Mouse (Mus musculus) lung, postnatal 10 days (tissue): ENCODE results near the gene Trim34a.
A peak's percentile ranks its signal among the peaks of the same experiment; 100 is the strongest.
"Not testable (repeated sequence)": the region's sequence is repeated elsewhere in the genome, so short reads cannot be mapped to it uniquely, and the experiment has no call there.

Source experiments
- DNase-seq: peaks from one replicate; pipeline ENCODE4 v3.0.0; 2021

The Trim34a gene

DNA sequence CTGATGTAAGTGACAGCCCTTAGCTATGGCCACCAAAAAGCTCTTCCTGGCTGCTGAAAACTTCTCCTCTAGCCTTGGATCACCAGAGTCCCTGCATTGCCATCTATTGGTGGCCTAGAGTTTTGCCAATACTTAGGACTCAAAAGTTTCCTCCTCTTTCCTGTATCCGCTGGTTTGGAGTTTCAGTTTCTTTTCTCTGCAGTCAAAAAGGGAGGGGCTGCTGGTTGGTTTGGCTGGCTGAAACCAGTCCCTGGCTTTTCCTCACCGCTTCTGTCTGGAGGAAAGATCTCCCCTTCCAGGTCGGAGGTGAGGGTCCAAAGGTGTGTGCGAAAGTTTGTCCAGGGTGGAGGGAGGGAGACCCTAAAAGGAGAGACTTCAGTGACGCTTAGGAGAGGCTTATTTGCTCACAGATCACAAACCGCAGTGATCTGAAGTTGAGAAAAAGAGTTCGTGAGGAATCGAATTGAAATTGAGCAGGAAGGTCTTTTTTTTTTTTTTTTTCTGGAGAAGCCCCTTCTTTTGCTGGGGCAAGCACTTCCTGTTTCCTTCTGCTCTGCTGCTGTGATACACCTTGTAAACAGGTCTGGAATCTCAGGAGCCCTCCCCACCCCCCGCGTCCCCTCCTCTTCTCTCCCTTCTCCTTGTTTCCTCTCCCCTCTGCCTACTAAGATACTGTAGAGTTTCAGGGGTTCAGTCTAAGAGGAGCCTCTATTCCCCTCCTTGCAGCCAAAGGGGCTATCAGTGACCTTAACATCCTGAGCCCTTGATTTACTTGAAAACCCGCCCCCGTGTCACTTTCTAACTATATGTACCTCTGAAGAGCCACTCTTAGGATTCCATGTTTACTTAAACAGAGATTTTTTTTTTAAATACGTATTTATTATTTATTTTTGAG is at the start of gene Trim34a:
Gene Trim34a (plus strand): TSS at position 171 of the 895 bp plus-strand sequence.
- peak; percentile 83 for DNase-seq

- no peak for DNase-seq
Measured at GRCm38 (mm10) chr7:104195885-104196284, 48.4 kb upstream of the Trim34a start, which contains the start of gene Olfr649. TSS of gene Olfr649 (minus strand) at chr7:104195985.

DNA sequence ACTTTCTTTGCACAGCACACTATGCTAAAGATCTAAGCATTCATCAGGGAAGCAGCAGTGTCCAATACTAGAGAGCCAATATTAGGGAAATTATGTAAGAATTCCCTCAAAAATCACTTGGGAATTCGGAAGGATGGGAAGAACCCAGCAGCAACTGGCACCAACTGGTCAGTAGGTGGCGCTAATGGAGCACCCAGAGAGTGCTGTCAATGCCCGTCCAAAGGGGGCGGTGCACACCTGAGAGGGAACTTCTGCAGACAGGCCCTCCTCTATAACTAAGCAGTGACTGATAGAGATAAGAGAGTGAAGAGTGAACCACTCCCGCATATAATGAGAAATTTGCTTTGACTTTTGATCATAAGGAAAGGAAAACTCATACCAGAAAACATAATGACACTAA is 44.4 kb upstream of the Trim34a start:
- peak; percentile 81 for DNase-seq

DNA sequence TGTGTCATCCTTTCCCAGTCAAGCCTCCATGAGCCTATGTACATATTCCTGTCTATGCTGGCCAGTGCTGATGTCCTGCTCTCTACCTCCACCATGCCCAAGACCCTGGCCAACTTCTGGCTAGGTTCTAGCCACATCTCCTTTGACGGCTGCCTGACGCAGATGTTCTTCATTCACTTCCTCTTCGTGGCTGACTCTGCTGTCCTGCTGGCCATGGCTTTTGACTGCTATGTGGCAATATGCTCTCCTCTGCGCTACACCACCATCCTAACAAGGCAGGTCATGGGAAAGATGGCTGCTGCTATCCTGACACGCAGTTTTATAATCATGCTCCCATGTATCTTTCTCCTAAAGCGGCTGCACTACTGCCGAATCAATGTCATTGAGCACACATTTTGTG is 38.1 kb upstream of the Trim34a start:
- no peak for DNase-seq

- no peak for DNase-seq
Measured at GRCm38 (mm10) chr7:104216011-104216535, 28.2 kb upstream of the Trim34a start.

GRCm38 (mm10) chr7:104217881-104218280 is 26.4 kb upstream of the Trim34a start:
- no peak for DNase-seq

GRCm38 (mm10) chr7:104218701-104219569 is 25.3 kb upstream of the Trim34a start, which contains the start of gene Trim6:
TSS of gene Trim6 (plus strand) at chr7:104218793.
- DNase-seq: peak; percentile 90

GRCm38 (mm10) chr7:104231203-104231602 is 13.1 kb upstream of the Trim34a start:
- peak; percentile 41 for DNase-seq

GRCm38 (mm10) chr7:104240857-104241256 is 3.4 kb upstream of the Trim34a start:
- no peak for DNase-seq

DNA sequence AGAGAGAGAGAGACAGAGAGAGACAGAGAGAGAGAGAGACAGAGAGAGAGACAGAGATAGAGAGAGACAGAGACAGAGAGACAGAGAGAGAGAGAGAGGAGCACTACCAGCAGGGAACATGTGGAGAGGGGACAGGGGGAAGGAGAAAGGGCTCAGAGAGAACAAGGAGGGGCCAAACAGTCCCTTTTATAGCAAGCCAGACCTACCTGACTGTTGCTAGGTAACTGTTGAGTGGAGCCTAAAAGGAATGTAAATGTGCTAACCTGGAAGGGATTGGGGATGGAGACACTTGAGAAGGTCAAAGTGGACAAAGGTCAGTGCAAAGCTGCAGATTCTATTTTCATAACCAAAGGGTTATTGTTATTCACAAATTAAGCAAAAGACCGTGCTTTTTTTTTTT is 641 bp upstream of the Trim34a start:
- DNase-seq: no peak

GRCm38 (mm10) chr7:104260380-104260779 is 16.1 kb downstream of the Trim34a start:
- not testable (repeated sequence) for DNase-seq

GRCm38 (mm10) chr7:104265335-104265734 is 21.1 kb downstream of the Trim34a start:
- not testable (repeated sequence) for DNase-seq

DNA sequence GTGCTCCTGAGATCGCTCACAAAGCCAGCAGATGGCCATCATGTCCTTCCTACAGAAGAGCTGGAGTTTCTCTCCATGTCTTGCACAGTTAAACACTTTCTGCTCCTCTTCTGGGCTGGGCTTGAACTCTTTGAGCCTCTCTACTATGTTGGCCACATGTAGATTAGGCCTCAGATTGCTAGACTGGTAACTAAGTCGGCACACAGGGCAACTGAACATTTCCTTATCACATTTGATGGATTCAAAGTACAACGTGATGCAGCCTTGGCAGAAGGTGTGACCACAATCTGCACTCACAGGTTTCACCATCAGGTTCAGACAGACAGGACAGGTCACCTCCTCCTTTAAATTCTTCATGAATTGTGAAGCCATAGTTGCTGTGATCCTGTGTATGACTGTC is 35.1 kb downstream of the Trim34a start:
- not testable (repeated sequence) for DNase-seq

DNA sequence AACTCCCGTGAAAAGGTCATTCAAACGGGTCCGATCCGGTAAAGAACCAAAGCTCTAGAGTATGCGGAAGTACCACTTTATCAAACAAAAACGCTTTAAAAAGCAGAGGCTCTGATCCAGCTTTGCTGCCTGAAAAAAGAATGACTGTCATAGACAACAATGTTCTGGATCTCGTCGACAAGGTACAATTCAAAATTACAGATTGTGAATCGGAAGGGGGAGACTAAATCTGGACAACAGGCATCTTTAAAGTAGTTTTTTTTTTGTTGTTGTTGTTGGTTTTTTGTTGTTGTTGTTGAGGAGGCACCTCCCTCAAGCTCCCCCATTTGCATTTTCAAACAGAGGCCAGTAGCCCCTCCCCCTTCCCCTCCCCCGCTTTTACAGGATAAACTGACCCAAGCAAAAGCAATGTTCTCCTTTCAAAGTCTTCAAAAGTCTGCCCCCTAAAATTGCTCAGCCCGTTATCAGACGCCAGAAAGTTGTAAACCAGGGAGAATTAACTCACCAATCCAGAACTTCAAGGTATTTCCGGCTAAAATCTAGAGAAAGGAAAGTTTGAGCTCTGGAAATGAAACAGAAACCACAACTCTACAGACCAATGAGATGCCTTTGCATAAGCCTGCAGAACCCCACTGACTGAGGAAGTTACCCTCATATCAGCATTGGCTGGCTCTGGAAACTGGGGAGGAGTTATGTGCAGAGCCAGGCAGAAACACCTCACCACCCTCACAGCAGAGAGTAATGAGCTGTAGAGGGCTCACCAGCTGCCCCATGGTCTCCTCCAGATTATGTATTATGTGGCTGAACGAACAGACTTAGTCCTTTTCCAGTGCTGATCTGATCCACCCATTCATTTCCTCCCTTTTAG is 43.6 kb downstream of the Trim34a start, which contains the start of gene Trim5:
Gene Trim5 (minus strand): TSS at position 519 of the 868 bp plus-strand sequence.
- DNase-seq: peak; percentile 8

GRCm38 (mm10) chr7:104290641-104291040 is 46.4 kb downstream of the Trim34a start:
- no peak for DNase-seq

DNA sequence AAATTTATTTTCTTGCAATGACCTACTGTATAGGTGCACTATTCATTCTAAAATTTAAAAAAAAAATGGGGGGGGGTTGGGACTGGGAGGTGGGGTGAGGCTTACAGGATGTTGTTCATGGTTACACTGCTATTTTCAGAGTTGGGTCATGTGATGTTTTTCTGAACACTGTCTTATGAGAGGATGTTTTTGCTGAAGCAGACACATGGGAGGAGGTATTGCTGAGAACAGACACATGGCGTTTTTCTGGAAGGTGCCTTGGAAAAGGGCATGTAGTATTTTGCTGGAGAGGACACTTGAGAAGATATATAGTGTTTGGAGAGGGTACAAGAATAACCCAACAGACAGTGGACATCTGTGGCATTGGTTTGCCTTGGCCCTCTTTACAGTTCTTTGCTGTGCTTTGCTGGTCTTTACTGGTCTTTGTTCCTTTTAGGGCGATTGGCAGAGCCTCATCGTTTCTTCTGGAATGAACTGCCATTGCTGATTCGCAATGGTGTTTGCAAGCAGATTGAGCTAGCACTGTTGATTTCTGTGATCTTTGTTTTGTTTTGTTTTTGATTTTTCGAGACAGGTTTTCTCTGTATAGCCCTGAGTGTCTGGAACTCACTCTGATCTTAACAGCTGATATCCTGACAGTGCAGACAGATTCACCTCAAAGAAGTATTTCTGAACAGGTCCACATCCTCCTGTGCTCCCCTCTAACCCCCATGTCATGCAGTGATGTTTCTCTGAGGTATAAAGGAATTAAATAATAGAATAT is 47.6 kb downstream of the Trim34a start:
- no peak for DNase-seq
